Mouse (Mus musculus) limb, embryonic 13.5 days (tissue): ENCODE measurements around the gene Rdh16f2. TPM values are rescaled to one million over a fixed set of nuclear protein-coding genes. Genes with fewer than 3 reads are reported as not detected.
"Not testable (repeated sequence)": the region's sequence is repeated elsewhere in the genome, so short reads cannot be mapped to it uniquely, and the experiment has no call there.

Experiments used
- ATAC-seq: fragments of 200-750 bp; cut with Nextera tagmentation; 2 replicates; pipeline ENCODE4 v1.8.0; 2017; ENCODE audit warnings: low read depth, moderate number of reproducible peaks, moderate TSS enrichment; ENCODE audit not compliant: low FRiP score
- H3K27ac ChIP-seq: fragments of 300-500 bp; sonication (generic); 2 replicates; pipeline ENCODE4 v1.5.1; 2015; ENCODE audit warnings: inconsistent platforms, mild to moderate bottlenecking, moderate library complexity
- H3K27me3 ChIP-seq: fragments of 300-500 bp; sonication (generic); 2 replicates; pipeline ENCODE4 v1.6.1; 2015; ENCODE audit warnings: mild to moderate bottlenecking, inconsistent platforms
- H3K36me3 ChIP-seq: fragments of 300-500 bp; sonication (generic); 2 replicates; pipeline ENCODE4 v1.6.1; 2015; ENCODE audit warnings: inconsistent platforms, mild to moderate bottlenecking, moderate library complexity
- H3K4me1 ChIP-seq: fragments of 300-500 bp; sonication (generic); 2 replicates; pipeline ENCODE4 v1.6.1; 2015; ENCODE audit warnings: inconsistent platforms
- H3K4me2 ChIP-seq: fragments of 300-500 bp; sonication (generic); replicated peaks from 2 replicates; pipeline ENCODE4 v1.6.1; 2015; ENCODE audit warnings: inconsistent platforms, mild to moderate bottlenecking, moderate library complexity
- H3K4me3 ChIP-seq: fragments of 300-500 bp; sonication (generic); 2 replicates; pipeline ENCODE4 v1.5.1; 2015; ENCODE audit warnings: moderate library complexity, mild to moderate bottlenecking, inconsistent platforms
- H3K9ac ChIP-seq: fragments of 300-500 bp; sonication (generic); 2 replicates; pipeline ENCODE4 v1.6.1; 2015; ENCODE audit warnings: mild to moderate bottlenecking, inconsistent platforms
- H3K9me3 ChIP-seq: fragments of 300-500 bp; sonication (generic); 2 replicates; pipeline ENCODE4 v1.6.1; 2016; ENCODE audit warnings: inconsistent platforms
- WGBS: fragments of 180-500 bp; shearing (Covaris S2); methylation state at CpG from one replicate; pipeline ENCODE4 v1.1.7; 2015; 5-methylcytosine and 5-hydroxymethylcytosine counted together
- polyA plus RNA-seq: library from polyadenylated mRNA; unstranded; fragments of >200 nt; fragmentation: Nextera tagmentation; extraction: Ambion mirVana; gene quantifications from 2 replicates; pipeline ENCODE4 v1.2.1, GENCODE M21; 2015

The Rdh16f2 gene
- not detected in 2 replicates for polyA plus RNA-seq

DNA sequence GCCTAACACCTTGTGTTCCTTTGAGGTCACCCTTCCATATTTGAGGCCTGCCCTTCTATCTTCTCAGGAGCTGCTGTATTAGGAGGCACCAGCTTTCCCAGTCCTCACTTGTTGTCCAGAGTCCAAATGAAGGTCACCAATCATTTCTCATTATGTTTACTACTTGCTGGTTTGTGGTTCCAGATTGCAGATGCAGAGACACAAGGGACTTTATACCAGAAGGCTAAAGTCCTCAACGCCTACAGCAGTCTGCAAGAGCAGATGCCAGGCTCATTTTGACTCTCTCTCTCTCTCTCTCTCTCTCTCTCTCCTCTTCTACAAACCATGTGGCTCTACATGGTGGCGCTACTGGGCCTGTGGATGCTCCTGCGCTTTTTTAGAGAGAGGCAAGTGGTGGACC lies at the start of gene Rdh16f2:
TSS of gene Rdh16f2 (plus strand) at position 243 of the 400 bp plus-strand sequence.
- 82% methylated on average over 3 of the region's 3 CpGs for WGBS

DNA sequence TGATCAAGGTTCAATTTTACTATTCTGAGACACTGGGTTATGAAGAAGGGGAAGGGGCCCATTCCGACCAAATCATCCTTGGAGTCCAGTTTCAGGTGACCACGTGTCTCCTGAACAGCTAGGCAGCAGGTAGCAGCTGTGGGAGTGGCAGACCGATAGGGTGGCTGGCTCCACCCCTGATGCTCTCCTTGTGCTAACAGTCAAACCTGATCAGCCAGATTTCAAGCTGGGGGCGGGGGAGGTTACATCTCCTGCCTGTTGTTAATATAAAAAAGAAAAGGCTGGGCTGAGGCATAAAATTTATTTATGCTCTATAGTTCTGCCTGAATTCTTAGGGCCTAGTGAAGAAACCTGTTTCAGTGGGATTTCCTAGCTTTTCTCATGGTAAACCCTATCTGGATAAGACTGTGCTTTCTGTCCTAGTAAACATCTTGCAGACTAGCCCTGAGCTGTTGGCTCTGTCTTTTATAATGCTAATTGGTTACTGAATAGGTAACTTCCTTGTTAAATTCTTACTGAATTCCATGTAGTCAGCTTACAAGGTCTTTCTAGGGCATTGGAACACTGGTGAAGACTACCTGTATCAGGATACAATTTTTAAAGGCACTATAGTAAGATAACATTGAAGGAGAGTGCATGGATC lies 48.9 kb upstream of the Rdh16f2 start:
- not testable (repeated sequence) for H3K4me3 ChIP-seq, H3K36me3 ChIP-seq, ATAC-seq, H3K4me2 ChIP-seq, H3K27ac ChIP-seq, H3K4me1 ChIP-seq, H3K9ac ChIP-seq, H3K27me3 ChIP-seq
- 72% methylated on average over 4 of the region's 4 CpGs for WGBS
- H3K9me3 ChIP-seq, result peaks cover 13% of the 10 kb centered on the region; the same call in 1 of the 2 replicates

More for the DNA sequence above, at the start of gene Rdh16f2:
- no peak within 1 kb of the TSS for H3K27ac ChIP-seq
- H3K36me3 ChIP-seq, result no peaks in the 10 kb centered on the region
- peaks cover 8% of the 10 kb centered on the region; the same call in 1 of the 2 replicates for H3K9me3 ChIP-seq
- no peak for ATAC-seq
- no peak within 1 kb of the TSS for H3K4me2 ChIP-seq
- H3K4me1 ChIP-seq, result no peaks in the 10 kb centered on the region
- no peak within 1 kb of the TSS for H3K4me3 ChIP-seq
- no peaks in the 10 kb centered on the region for H3K27me3 ChIP-seq
- H3K9ac ChIP-seq, result no peak within 1 kb of the TSS

DNA sequence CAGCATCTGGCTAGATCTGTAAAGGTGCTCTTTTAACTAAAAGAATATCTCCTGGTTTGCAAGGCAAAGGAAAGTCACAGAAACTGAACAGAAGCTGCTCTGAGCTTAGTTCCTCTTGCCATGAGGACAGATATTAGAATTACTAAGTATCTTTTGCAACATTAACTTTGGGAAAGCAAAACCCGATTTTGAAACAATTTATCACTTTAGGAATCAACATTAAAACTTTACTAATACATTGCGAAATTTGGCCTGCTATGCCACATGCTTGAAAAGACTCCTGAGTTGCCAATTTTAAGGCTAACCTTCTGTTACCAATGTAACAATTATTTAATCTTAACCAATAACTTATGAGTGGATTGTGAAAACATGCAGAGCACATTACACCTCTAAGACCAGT lies 44.5 kb upstream of the Rdh16f2 start:
- not testable (repeated sequence) for H3K4me2 ChIP-seq, ATAC-seq, H3K4me3 ChIP-seq, H3K27ac ChIP-seq, H3K27me3 ChIP-seq, H3K4me1 ChIP-seq, H3K9ac ChIP-seq, H3K36me3 ChIP-seq
- H3K9me3 ChIP-seq, result peaks cover 13% of the 10 kb centered on the region; the same call in 1 of the 2 replicates
- 82% methylated on average over 2 of the region's 2 CpGs for WGBS

DNA sequence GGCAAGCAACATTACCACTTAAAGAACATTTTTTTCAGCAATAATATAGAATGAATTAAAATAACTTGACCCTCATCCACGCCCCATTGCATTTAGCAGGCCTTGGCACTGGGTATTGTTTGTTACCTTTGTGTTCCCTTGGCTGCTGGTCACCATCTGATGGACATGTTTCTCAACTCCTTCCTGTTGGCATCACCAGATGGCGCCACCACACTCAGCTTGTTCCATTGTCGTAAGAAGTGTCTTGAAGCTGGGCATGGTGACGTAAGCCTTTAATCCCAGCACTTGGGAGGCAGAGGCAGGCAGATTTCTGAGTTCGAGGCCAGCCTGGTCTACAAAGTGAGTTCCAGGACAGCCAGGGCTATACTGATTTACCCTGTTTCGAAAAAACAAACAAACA lies 40.9 kb upstream of the Rdh16f2 start:
- no peaks in the 10 kb centered on the region for H3K27me3 ChIP-seq
- H3K36me3 ChIP-seq, result no peaks in the 10 kb centered on the region
- H3K9ac ChIP-seq, result no peak overlapping the region
- H3K27ac ChIP-seq, result no peak overlapping the region
- WGBS, result 78% methylated on average over 6 of the region's 6 CpGs
- no peaks in the 10 kb centered on the region for H3K4me1 ChIP-seq
- H3K4me3 ChIP-seq, result no peak overlapping the region
- H3K4me2 ChIP-seq, result no peak overlapping the region
- 0 out of 2 replicates have a peak, but pooled peaks cover 3% of the 10 kb centered on the region for H3K9me3 ChIP-seq
- ATAC-seq, result no peak

DNA sequence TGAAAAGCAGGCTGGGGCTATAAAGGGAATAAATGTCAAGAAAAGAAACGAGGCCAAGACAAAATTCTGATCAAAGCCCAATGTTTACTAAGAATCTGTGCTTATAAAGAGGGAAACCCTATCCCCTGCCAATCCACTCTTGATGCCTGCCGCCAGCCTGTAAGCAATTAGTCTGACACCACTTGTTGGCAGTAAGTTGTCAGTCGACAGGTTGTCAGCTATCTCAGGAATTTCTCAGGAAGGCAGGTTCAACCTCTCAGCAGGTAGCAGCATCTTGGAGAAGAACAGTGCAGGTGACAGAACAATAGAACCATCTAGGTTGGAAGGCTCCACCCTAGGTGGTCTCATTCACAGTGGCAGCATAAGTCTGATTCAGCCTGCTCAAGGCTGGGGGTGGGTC lies 37.2 kb upstream of the Rdh16f2 start:
- WGBS, result 64% methylated on average over 3 of the region's 3 CpGs
- no peaks in the 10 kb centered on the region for H3K27me3 ChIP-seq
- H3K9ac ChIP-seq, result no peak overlapping the region
- ATAC-seq, result no peak
- H3K4me1 ChIP-seq, result no peaks in the 10 kb centered on the region
- no peaks in the 10 kb centered on the region for H3K9me3 ChIP-seq
- H3K36me3 ChIP-seq, result no peaks in the 10 kb centered on the region
- no peak overlapping the region for H3K27ac ChIP-seq
- no peak overlapping the region for H3K4me2 ChIP-seq
- no peak overlapping the region for H3K4me3 ChIP-seq

DNA sequence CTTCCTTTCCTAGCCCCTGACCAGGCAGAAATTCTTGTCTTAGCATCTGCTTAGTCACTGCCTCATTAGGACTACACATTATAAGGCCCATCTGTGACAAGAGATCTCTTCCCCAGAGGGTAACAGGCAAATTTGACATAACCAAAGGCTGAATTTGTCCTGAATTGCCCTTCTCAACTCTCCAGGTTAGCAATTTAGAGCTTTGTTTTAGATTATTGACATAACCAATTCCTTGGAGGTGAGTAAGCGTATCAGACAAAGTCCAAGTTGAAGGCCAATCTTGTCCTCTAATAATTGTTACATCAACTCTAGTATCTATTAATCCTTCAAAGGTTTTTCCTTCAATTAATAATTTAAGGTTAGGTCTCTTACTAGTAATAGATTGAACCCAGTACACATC lies 32.1 kb upstream of the Rdh16f2 start:
- H3K4me2 ChIP-seq, ATAC-seq, H3K9ac ChIP-seq, H3K4me3 ChIP-seq, H3K36me3 ChIP-seq, H3K27me3 ChIP-seq, H3K27ac ChIP-seq, H3K9me3 ChIP-seq, H3K4me1 ChIP-seq: not testable (repeated sequence)
- WGBS, result 98% methylated on average over 1 of the region's 1 CpGs

DNA sequence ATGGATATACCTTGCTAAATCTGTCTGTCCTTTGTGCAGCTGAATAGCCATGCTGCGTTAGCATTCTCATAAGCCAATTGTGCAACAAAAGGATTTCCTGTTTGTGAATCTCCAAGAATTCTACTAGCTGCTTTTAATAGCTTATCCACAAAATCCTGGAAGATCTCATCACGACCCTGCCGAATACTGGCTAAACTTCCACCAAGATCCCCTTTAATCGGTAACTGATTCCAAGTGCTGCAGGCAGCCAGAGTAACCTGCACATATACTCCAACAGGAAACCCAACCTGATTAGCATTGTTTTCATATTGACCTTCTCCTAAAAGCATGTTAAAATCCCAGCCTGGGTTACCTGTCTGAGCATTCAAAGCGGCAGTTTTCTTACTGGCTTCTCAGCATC lies 31.0 kb upstream of the Rdh16f2 start:
- WGBS, result 86% methylated on average over 5 of the region's 5 CpGs

DNA sequence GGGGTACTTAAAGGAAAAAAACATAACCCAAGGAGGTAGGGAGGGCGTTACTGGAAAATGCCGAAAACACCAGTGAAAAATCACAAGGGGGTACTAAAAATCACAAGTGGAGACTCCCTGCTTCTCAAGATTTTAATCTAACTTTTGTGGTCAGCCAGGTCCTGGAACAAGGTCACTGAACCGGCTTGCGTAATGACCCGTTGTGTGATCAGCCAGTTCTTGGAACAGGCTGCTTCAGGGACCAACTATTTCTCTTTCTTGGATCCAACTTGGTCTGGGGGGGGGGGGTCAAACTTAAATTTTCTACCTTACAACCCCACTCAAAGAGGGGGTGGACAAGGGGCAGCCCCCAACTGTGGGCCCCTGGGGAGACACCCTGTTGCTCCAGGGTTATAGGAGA lies 28.5 kb upstream of the Rdh16f2 start:
- H3K27me3 ChIP-seq, H3K27ac ChIP-seq, H3K4me3 ChIP-seq, H3K9me3 ChIP-seq, H3K4me1 ChIP-seq, H3K36me3 ChIP-seq, ATAC-seq, H3K4me2 ChIP-seq, H3K9ac ChIP-seq: not testable (repeated sequence)
- 93% methylated on average over 5 of the region's 5 CpGs for WGBS

More for the DNA sequence above, 31.0 kb upstream of the Rdh16f2 start:
- no peaks in the 10 kb centered on the region for H3K27me3 ChIP-seq
- H3K9me3 ChIP-seq, result no peaks in the 10 kb centered on the region
- ATAC-seq, result no peak
- no peak overlapping the region for H3K4me3 ChIP-seq
- no peak overlapping the region for H3K9ac ChIP-seq
- no peak overlapping the region for H3K4me2 ChIP-seq
- H3K27ac ChIP-seq, result no peak overlapping the region
- H3K4me1 ChIP-seq, result no peaks in the 10 kb centered on the region
- no peaks in the 10 kb centered on the region for H3K36me3 ChIP-seq

DNA sequence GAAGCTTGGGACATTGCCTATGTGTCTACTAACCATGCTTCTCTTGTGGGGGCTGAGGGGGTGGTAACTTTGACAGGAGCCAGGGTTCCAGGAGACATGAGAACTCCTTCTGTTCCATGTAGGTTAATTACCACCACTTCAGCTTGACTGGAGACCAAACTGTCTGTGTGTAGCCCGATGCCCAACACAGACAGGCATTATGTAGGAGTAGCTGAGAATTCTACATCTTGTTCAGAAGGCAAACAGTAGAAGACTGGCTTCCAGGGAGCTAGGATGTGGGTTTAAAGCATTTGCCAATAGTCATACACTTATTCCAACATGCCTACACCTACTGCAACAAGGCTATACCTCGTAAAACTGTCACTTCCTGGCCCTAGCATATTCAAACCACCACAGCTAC lies 27.7 kb upstream of the Rdh16f2 start:
- no peak for ATAC-seq

DNA sequence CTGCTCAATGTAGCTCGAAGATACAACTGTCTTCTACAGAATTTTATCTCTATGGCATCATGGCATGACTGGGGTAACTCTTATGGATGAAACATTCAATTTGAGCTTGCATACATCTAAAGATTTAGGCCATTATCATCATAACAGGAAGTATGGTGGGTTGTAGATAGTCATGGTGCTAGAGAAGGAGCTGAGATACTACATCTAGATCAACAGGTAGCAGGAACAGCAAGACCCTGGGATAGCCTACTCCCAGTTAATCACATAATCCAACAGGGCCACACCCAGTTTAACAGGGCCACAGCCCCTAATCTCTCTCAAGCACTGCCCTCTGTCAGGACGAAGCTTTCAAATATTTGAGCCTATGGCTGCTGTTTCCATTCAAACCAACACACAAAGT lies 25.5 kb upstream of the Rdh16f2 start:
- ATAC-seq, result no peak

More for the DNA sequence above, 27.7 kb upstream of the Rdh16f2 start:
- no peaks in the 10 kb centered on the region for H3K27me3 ChIP-seq
- H3K4me1 ChIP-seq, result no peaks in the 10 kb centered on the region
- 91% methylated on average over 2 of the region's 2 CpGs for WGBS
- no peak overlapping the region for H3K4me3 ChIP-seq
- H3K27ac ChIP-seq, result no peak overlapping the region
- H3K36me3 ChIP-seq, result no peaks in the 10 kb centered on the region
- no peak overlapping the region for H3K9ac ChIP-seq
- H3K4me2 ChIP-seq, result no peak overlapping the region
- no peaks in the 10 kb centered on the region for H3K9me3 ChIP-seq

DNA sequence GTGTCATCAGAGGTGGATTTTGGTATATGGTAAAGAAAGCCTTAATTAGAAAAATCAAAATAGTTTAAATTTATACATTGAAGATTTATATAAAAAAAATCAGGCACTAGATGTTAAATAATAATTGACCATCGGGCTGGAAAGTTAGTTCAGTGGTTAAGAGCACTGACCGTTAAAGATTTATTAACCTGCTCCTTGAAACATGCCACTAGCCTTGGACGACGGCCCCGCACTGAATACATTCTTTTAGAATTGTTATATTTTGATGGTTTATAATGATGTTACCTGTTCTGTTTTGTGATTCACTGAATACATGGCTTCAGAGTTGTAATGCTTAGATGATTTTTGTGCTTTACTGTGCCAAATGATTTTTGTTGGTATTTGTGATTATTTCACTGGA lies 20.3 kb upstream of the Rdh16f2 start:
- H3K9me3 ChIP-seq, H3K27ac ChIP-seq, H3K4me3 ChIP-seq, H3K4me1 ChIP-seq, H3K4me2 ChIP-seq, ATAC-seq, H3K27me3 ChIP-seq, H3K36me3 ChIP-seq, H3K9ac ChIP-seq: not testable (repeated sequence)
- 86% methylated on average over 5 of the region's 5 CpGs for WGBS

More for the DNA sequence above, 25.5 kb upstream of the Rdh16f2 start:
- no peak overlapping the region for H3K4me3 ChIP-seq
- no peak overlapping the region for H3K27ac ChIP-seq
- 67% methylated on average over 2 of the region's 2 CpGs for WGBS
- no peaks in the 10 kb centered on the region for H3K4me1 ChIP-seq
- H3K4me2 ChIP-seq, result no peak overlapping the region
- no peak overlapping the region for H3K9ac ChIP-seq
- no peaks in the 10 kb centered on the region for H3K36me3 ChIP-seq
- H3K27me3 ChIP-seq, result no peaks in the 10 kb centered on the region
- no peaks in the 10 kb centered on the region for H3K9me3 ChIP-seq

DNA sequence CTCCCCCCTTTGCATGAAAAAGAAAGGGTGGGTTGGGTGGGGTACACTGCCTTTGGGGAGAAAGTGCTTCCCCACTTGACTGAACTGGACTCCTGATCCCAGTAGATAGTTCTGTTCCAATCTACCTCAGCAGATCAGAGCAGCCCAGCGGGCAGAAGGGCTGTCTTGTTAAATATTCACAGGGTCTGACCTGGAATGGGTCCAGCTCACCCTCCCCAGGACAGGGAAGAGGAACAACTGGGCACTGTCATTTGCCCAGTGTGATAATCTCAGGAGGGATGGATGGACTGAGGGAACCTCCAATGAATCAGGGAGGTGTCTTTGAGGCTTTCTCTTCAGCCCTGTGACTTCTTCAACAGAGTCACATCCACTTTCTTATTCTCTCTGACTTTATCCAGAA lies 18.2 kb upstream of the Rdh16f2 start:
- Histone ChIP-seq H3K4me3 (no peak overlapping the region), H3K4me2 (no peak overlapping the region), H3K27ac (no peak overlapping the region), H3K9ac (no peak overlapping the region), H3K27me3 (no peaks in the 10 kb centered on the region), H3K9me3 (no peaks in the 10 kb centered on the region), H3K36me3 (no peaks in the 10 kb centered on the region), H3K4me1 (no peaks in the 10 kb centered on the region)
- ATAC-seq, result no peak
- WGBS, result 94% methylated on average over 1 of the region's 1 CpGs

DNA sequence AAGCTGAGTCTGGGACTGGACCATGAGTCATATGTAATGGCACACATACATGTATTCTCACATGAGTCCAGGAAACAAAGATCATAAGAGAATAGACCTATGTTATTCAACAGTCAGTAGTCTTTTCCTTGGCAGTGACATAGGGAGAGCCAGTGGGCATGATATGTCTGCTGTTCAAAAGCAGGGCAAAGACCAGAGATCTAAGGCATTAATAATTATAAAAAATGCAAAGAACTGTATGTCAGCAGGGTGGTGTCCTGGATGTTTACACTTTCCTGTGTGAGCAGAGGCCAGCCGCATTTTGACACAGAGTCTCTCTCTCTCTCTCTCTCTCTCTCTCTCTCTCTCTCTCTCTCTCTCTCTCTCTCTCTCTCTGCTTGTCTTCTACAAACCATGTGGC lies 16.6 kb upstream of the Rdh16f2 start, which contains the start of gene Rdh19:
TSS of gene Rdh19 (plus strand) at position 301 of the 400 bp plus-strand sequence.
- Histone ChIP-seq H3K4me2 (no peak within 1 kb of the TSS), H3K27ac (no peak within 1 kb of the TSS), H3K4me3 (no peak within 1 kb of the TSS), H3K36me3 (no peaks in the 10 kb centered on the region), H3K9ac (no peak within 1 kb of the TSS), H3K9me3 (no peaks in the 10 kb centered on the region), H3K27me3 (no peaks in the 10 kb centered on the region), H3K4me1 (no peaks in the 10 kb centered on the region)
- WGBS, result 80% methylated on average over 1 of the region's 1 CpGs
- ATAC-seq, result no peak
